Mouse (Mus musculus): ENCODE results near the gene Pitpnc1. TPM values are rescaled to one million over a fixed set of nuclear protein-coding genes. Genes with fewer than 3 reads are reported as not detected.

Pitpnc1 gene
- total and polyA plus RNA-seq, 2 experiments from 2014 or later: 27.9 to 29.2 TPM

- no peak for TF ChIP-seq EP300 (IDR thresholded peaks at IDR 0.05; ENCODE audit: low read depth)
- TF ChIP-seq CTCF (IDR thresholded peaks at IDR 0.05; ENCODE audit: low read depth): no peak
- Histone ChIP-seq H3K9ac (replicated peaks; ENCODE audit: low read depth, low read length) (no peak overlapping the region), H3K27me3 (ENCODE audit: control insufficient read depth, insufficient read depth, low read length) (no peaks in the 10 kb centered on the region), H3K4me1 (ENCODE audit: control insufficient read depth, insufficient read depth) (peaks cover 13% of the 10 kb centered on the region), H3K9me3 (replicated peaks; ENCODE audit: control insufficient read depth, low read length) (no peaks in the 10 kb centered on the region), H3K36me3 (replicated peaks; ENCODE audit: control insufficient read depth, insufficient read depth, low read length) (no peaks in the 10 kb centered on the region), H3K4me3 (ENCODE audit: low read depth, low read length) (no peak overlapping the region), H3K4me2 (ENCODE audit: low read depth, low read length) (no peak overlapping the region), H3K27ac (ENCODE audit: low read depth) (no peak overlapping the region)
- ATAC-seq (ENCODE audit: insufficient read depth, low read depth): no peak
- DNase-seq (ENCODE audit: low spot score): no peak
- WGBS: 87% methylated on average over 7 of the region's 7 CpGs
These were observed 97.8 kb downstream of the Pitpnc1 start for GRCm38 (mm10) chr11:107372688-107373087.

- WGBS: 68% methylated on average over 3 of the region's 3 CpGs
- no peak overlapping the region for H3K9ac ChIP-seq (replicated peaks; ENCODE audit: low read depth, low read length)
- no peak for TF ChIP-seq CTCF (IDR thresholded peaks at IDR 0.05; ENCODE audit: low read depth)
- no peak for TF ChIP-seq EP300 (IDR thresholded peaks at IDR 0.05; ENCODE audit: low read depth)
These were observed 100.0 kb downstream of the Pitpnc1 start for GRCm38 (mm10) chr11:107370476-107370875.

GRCm38 (mm10) chr11:107369661-107370060, 100.8 kb downstream of the Pitpnc1 start:
- 87% methylated on average over 6 of the region's 6 CpGs for WGBS
- Histone ChIP-seq H3K27me3 (ENCODE audit: control insufficient read depth, insufficient read depth, low read length) (no peaks in the 10 kb centered on the region), H3K9ac (replicated peaks; ENCODE audit: low read depth, low read length) (no peak overlapping the region), H3K27ac (ENCODE audit: low read depth) (no peak overlapping the region), H3K4me3 (ENCODE audit: low read depth, low read length) (no peak overlapping the region), H3K4me1 (ENCODE audit: control insufficient read depth, insufficient read depth) (peaks cover 9% of the 10 kb centered on the region; the same call in 1 of the 2 replicates), H3K36me3 (replicated peaks; ENCODE audit: control insufficient read depth, insufficient read depth, low read length) (no peaks in the 10 kb centered on the region), H3K4me2 (ENCODE audit: low read depth, low read length) (no peak overlapping the region), H3K9me3 (replicated peaks; ENCODE audit: control insufficient read depth, low read length) (no peaks in the 10 kb centered on the region)
- no peak for DNase-seq (ENCODE audit: low spot score)
- TF ChIP-seq EP300 (IDR thresholded peaks at IDR 0.05; ENCODE audit: low read depth) (no peak), CTCF (IDR thresholded peaks at IDR 0.05; ENCODE audit: low read depth) (no peak)
- ATAC-seq (ENCODE audit: insufficient read depth, low read depth): no peak

More at GRCm38 (mm10) chr11:107370476-107370875, 100.0 kb downstream of the Pitpnc1 start:
- ATAC-seq (ENCODE audit: insufficient read depth, low read depth) (no peak), DNase-seq (ENCODE audit: low spot score) (no peak)
- H3K27ac ChIP-seq (ENCODE audit: low read depth): no peak overlapping the region
- no peak overlapping the region for H3K4me3 ChIP-seq (ENCODE audit: low read depth, low read length)
- no peaks in the 10 kb centered on the region for H3K27me3 ChIP-seq (ENCODE audit: control insufficient read depth, insufficient read depth, low read length)
- H3K4me1 ChIP-seq (ENCODE audit: control insufficient read depth, insufficient read depth): peaks cover 9% of the 10 kb centered on the region; the same call in 1 of the 2 replicates
- no peaks in the 10 kb centered on the region for H3K9me3 ChIP-seq (replicated peaks; ENCODE audit: control insufficient read depth, low read length)
- no peaks in the 10 kb centered on the region for H3K36me3 ChIP-seq (replicated peaks; ENCODE audit: control insufficient read depth, insufficient read depth, low read length)
- no peak overlapping the region for H3K4me2 ChIP-seq (ENCODE audit: low read depth, low read length)

- peaks cover 9% of the 10 kb centered on the region; the same call in 1 of the 2 replicates for H3K4me1 ChIP-seq (ENCODE audit: control insufficient read depth, insufficient read depth)
- no peak overlapping the region for H3K27ac ChIP-seq (ENCODE audit: low read depth)
- H3K9me3 ChIP-seq (replicated peaks; ENCODE audit: control insufficient read depth, low read length): no peaks in the 10 kb centered on the region
- TF ChIP-seq EP300 (IDR thresholded peaks at IDR 0.05; ENCODE audit: low read depth) (no peak), CTCF (IDR thresholded peaks at IDR 0.05; ENCODE audit: low read depth) (no peak)
- 41% methylated on average over 13 of the region's 13 CpGs for WGBS
- H3K9ac ChIP-seq (replicated peaks; ENCODE audit: low read depth, low read length): 0 out of 2 replicates have a peak overlapping the region, but pooled peaks have one; percentile 17
- no peaks in the 10 kb centered on the region for H3K36me3 ChIP-seq (replicated peaks; ENCODE audit: control insufficient read depth, insufficient read depth, low read length)
- peak overlapping the region; percentile 32 for H3K4me2 ChIP-seq (ENCODE audit: low read depth, low read length)
- ATAC-seq (ENCODE audit: insufficient read depth, low read depth) (no peak), DNase-seq (ENCODE audit: low spot score) (peak; percentile 5)
- H3K4me3 ChIP-seq (ENCODE audit: low read depth, low read length): no peak overlapping the region
- no peaks in the 10 kb centered on the region for H3K27me3 ChIP-seq (ENCODE audit: control insufficient read depth, insufficient read depth, low read length)
These were observed 104.4 kb downstream of the Pitpnc1 start for GRCm38 (mm10) chr11:107365938-107366712.

GRCm38 (mm10) chr11:107358695-107359094, 111.8 kb downstream of the Pitpnc1 start:
- Histone ChIP-seq H3K27me3 (ENCODE audit: control insufficient read depth, insufficient read depth, low read length) (no peaks in the 10 kb centered on the region), H3K4me2 (ENCODE audit: low read depth, low read length) (no peak overlapping the region), H3K4me3 (ENCODE audit: low read depth, low read length) (no peak overlapping the region), H3K9me3 (replicated peaks; ENCODE audit: control insufficient read depth, low read length) (no peaks in the 10 kb centered on the region), H3K27ac (ENCODE audit: low read depth) (no peak overlapping the region), H3K9ac (replicated peaks; ENCODE audit: low read depth, low read length) (no peak overlapping the region), H3K4me1 (ENCODE audit: control insufficient read depth, insufficient read depth) (peaks cover 26% of the 10 kb centered on the region), H3K36me3 (replicated peaks; ENCODE audit: control insufficient read depth, insufficient read depth, low read length) (no peaks in the 10 kb centered on the region)
- no peak for TF ChIP-seq CTCF (IDR thresholded peaks at IDR 0.05; ENCODE audit: low read depth)
- no peak for TF ChIP-seq EP300 (IDR thresholded peaks at IDR 0.05; ENCODE audit: low read depth)
- ATAC-seq (ENCODE audit: insufficient read depth, low read depth) (no peak), DNase-seq (ENCODE audit: low spot score) (no peak)
- WGBS: 67% methylated on average over 5 of the region's 5 CpGs
